Mouse (Mus musculus): ENCODE measurements around the gene Prdx1.
A peak's percentile ranks its signal among the peaks of the same experiment; 100 is the strongest.
"Not testable (repeated sequence)": the region's sequence is repeated elsewhere in the genome, so short reads cannot be mapped to it uniquely, and the experiment has no call there.

Gene Prdx1

GRCm38 (mm10) chr4:116680521-116680920 lies 4.8 kb upstream of the Prdx1 start:
- not testable (repeated sequence) for DNase-seq

- no peak for DNase-seq
Measured at GRCm38 (mm10) chr4:116683957-116684356, 1.4 kb upstream of the Prdx1 start.

- no peak for DNase-seq
Measured at GRCm38 (mm10) chr4:116684665-116685064, 679 bp upstream of the Prdx1 start.

GRCm38 (mm10) chr4:116687041-116687440 lies 1.7 kb downstream of the Prdx1 start:
- no peak for DNase-seq

- no peak for DNase-seq
Measured at GRCm38 (mm10) chr4:116689309-116689876, 4.0 kb downstream of the Prdx1 start.

GRCm38 (mm10) chr4:116692146-116692545 lies 6.8 kb downstream of the Prdx1 start:
- no peak for DNase-seq

- DNase-seq = no peak
Measured at GRCm38 (mm10) chr4:116693785-116694184, 8.4 kb downstream of the Prdx1 start.

- no peak for DNase-seq
Measured at GRCm38 (mm10) chr4:116698693-116699342, 13.5 kb downstream of the Prdx1 start.

- no peak for DNase-seq
Measured at GRCm38 (mm10) chr4:116700964-116701363, 15.6 kb downstream of the Prdx1 start.

GRCm38 (mm10) chr4:116703804-116704203 lies 18.5 kb downstream of the Prdx1 start:
- peak; percentile 54 for DNase-seq

GRCm38 (mm10) chr4:116707666-116708065 lies 22.3 kb downstream of the Prdx1 start:
- no peak for DNase-seq

- DNase-seq = peak; percentile 95
Measured at GRCm38 (mm10) chr4:116708201-116708764, 22.9 kb downstream of the Prdx1 start, which contains the start of the genes Mmachc and Ccdc163. Mmachc (minus strand) TSS chr4:116708406. Ccdc163 (plus strand) TSS chr4:116708509.

- DNase-seq = peak; percentile 43
Measured at GRCm38 (mm10) chr4:116708791-116709390, 23.5 kb downstream of the Prdx1 start.

GRCm38 (mm10) chr4:116710154-116710553 lies 24.8 kb downstream of the Prdx1 start:
- peak; percentile 37 for DNase-seq

- DNase-seq = peak; percentile 44
Measured at GRCm38 (mm10) chr4:116712536-116712935, 27.2 kb downstream of the Prdx1 start.

- DNase-seq = peak; percentile 68
Measured at GRCm38 (mm10) chr4:116719396-116719795, 34.1 kb downstream of the Prdx1 start.

GRCm38 (mm10) chr4:116720343-116721097 lies 35.2 kb downstream of the Prdx1 start, which contains the start of gene Tesk2:
Tesk2 (plus strand) TSS chr4:116720948.
- DNase-seq = peak; percentile 94

GRCm38 (mm10) chr4:116721098-116721628 lies 35.8 kb downstream of the Prdx1 start:
- no peak for DNase-seq

- DNase-seq = peak; percentile 9
Measured at GRCm38 (mm10) chr4:116722230-116722629, 36.9 kb downstream of the Prdx1 start.

- no peak for DNase-seq
Measured at GRCm38 (mm10) chr4:116725444-116725843, 40.1 kb downstream of the Prdx1 start.

GRCm38 (mm10) chr4:116727401-116727800 lies 42.1 kb downstream of the Prdx1 start:
- DNase-seq = no peak

GRCm38 (mm10) chr4:116729532-116729931 lies 44.2 kb downstream of the Prdx1 start:
- DNase-seq = no peak

GRCm38 (mm10) chr4:116731077-116731476 lies 45.7 kb downstream of the Prdx1 start:
- DNase-seq = no peak
